Mouse (Mus musculus): ENCODE measurements at regions not wholly inside any gene's neighbourhood (a gene's known extent, or its start where the extent isn't known, plus 50 kb on each side); places are given as distances from the start of the nearest gene placed in this dataset.

GRCm38 (mm10) chr16:95904531-95905165, 86.1 kb downstream of the Psmg1 start:
- ATAC-seq (ENCODE audit: insufficient number of reproducible peaks, low FRiP score), result no peak
- Histone ChIP-seq H3K27me3 (replicated peaks) (no peaks in the 10 kb centered on the region), H3K4me2 (no peak overlapping the region), H3K36me3 (no peaks in the 10 kb centered on the region), H3K9ac (no peak overlapping the region), H3K27ac (ENCODE audit: poor library complexity, severe bottlenecking) (no peak overlapping the region), H3K4me3 (no peak overlapping the region), H3K4me1 (replicated peaks) (no peaks in the 10 kb centered on the region), H3K9me3 (replicated peaks) (no peaks in the 10 kb centered on the region)
- 85% methylated on average over 6 of the region's 6 CpGs for WGBS

- 35% methylated on average over 3 of the region's 3 CpGs for WGBS
- H3K9me3 ChIP-seq (replicated peaks), result no peaks in the 10 kb centered on the region
- H3K4me2 ChIP-seq, result no peak overlapping the region
- ATAC-seq (ENCODE audit: insufficient number of reproducible peaks, low FRiP score), result peak; percentile 51; the same call in 1 of the 2 replicates
- no peaks in the 10 kb centered on the region for H3K36me3 ChIP-seq
- H3K4me3 ChIP-seq, result no peak overlapping the region
- no peaks in the 10 kb centered on the region for H3K27me3 ChIP-seq (replicated peaks)
- 0 out of 2 replicates have a peak, but pooled peaks cover under 1% of the 10 kb centered on the region for H3K4me1 ChIP-seq (replicated peaks)
- H3K27ac ChIP-seq (ENCODE audit: poor library complexity, severe bottlenecking), result no peak overlapping the region
- no peak overlapping the region for H3K9ac ChIP-seq
Observed at GRCm38 (mm10) chr16:95903383-95903913, 87.3 kb downstream of the Psmg1 start.

- Histone ChIP-seq H3K27ac (ENCODE audit: poor library complexity, severe bottlenecking) (no peak overlapping the region), H3K4me2 (no peak overlapping the region), H3K36me3 (no peaks in the 10 kb centered on the region), H3K4me3 (no peak overlapping the region), H3K4me1 (replicated peaks) (peaks cover 8% of the 10 kb centered on the region; the same call in 1 of the 2 replicates), H3K9me3 (replicated peaks) (no peaks in the 10 kb centered on the region), H3K9ac (no peak overlapping the region), H3K27me3 (replicated peaks) (no peaks in the 10 kb centered on the region)
- WGBS, result 76% methylated on average over 1 of the region's 1 CpGs
- no peak for ATAC-seq (ENCODE audit: insufficient number of reproducible peaks, low FRiP score)
Observed at GRCm38 (mm10) chr16:95902177-95902576, 88.6 kb downstream of the Psmg1 start.

- Histone ChIP-seq H3K9ac (no peak overlapping the region), H3K36me3 (no peaks in the 10 kb centered on the region), H3K4me1 (replicated peaks) (peaks cover 8% of the 10 kb centered on the region; the same call in 1 of the 2 replicates), H3K4me2 (no peak overlapping the region), H3K27ac (ENCODE audit: poor library complexity, severe bottlenecking) (no peak overlapping the region), H3K4me3 (no peak overlapping the region), H3K27me3 (replicated peaks) (no peaks in the 10 kb centered on the region), H3K9me3 (replicated peaks) (no peaks in the 10 kb centered on the region)
- 60% methylated on average over 9 of the region's 9 CpGs for WGBS
- no peak for ATAC-seq (ENCODE audit: insufficient number of reproducible peaks, low FRiP score)
Observed at GRCm38 (mm10) chr16:95901388-95901787, 89.4 kb downstream of the Psmg1 start.

GRCm38 (mm10) chr16:95900181-95900580, 90.6 kb downstream of the Psmg1 start:
- WGBS, result 45% methylated on average over 9 of the region's 9 CpGs
- H3K27ac ChIP-seq (ENCODE audit: poor library complexity, severe bottlenecking), result no peak overlapping the region
- no peak overlapping the region for H3K4me2 ChIP-seq
- no peak overlapping the region for H3K9ac ChIP-seq
- H3K27me3 ChIP-seq (replicated peaks), result no peaks in the 10 kb centered on the region
- ATAC-seq (ENCODE audit: insufficient number of reproducible peaks, low FRiP score), result no peak
- no peaks in the 10 kb centered on the region for H3K9me3 ChIP-seq (replicated peaks)
- peaks cover 8% of the 10 kb centered on the region; the same call in 1 of the 2 replicates for H3K4me1 ChIP-seq (replicated peaks)
- H3K4me3 ChIP-seq, result no peak overlapping the region
- no peaks in the 10 kb centered on the region for H3K36me3 ChIP-seq

GRCm38 (mm10) chr16:95899672-95900071, 91.1 kb downstream of the Psmg1 start:
- no peak overlapping the region for H3K27ac ChIP-seq (ENCODE audit: poor library complexity, severe bottlenecking)
- no peak overlapping the region for H3K9ac ChIP-seq
- H3K4me3 ChIP-seq, result no peak overlapping the region
- H3K4me1 ChIP-seq (replicated peaks), result peaks cover 8% of the 10 kb centered on the region; the same call in 1 of the 2 replicates
- no peaks in the 10 kb centered on the region for H3K9me3 ChIP-seq (replicated peaks)
- WGBS, result 83% methylated on average over 3 of the region's 3 CpGs
- no peaks in the 10 kb centered on the region for H3K36me3 ChIP-seq
- ATAC-seq (ENCODE audit: insufficient number of reproducible peaks, low FRiP score), result no peak
- no peaks in the 10 kb centered on the region for H3K27me3 ChIP-seq (replicated peaks)
- no peak overlapping the region for H3K4me2 ChIP-seq

- H3K36me3 ChIP-seq, result no peaks in the 10 kb centered on the region
- H3K4me1 ChIP-seq (replicated peaks), result peaks cover 12% of the 10 kb centered on the region
- no peak overlapping the region for H3K9ac ChIP-seq
- no peaks in the 10 kb centered on the region for H3K9me3 ChIP-seq (replicated peaks)
- no peaks in the 10 kb centered on the region for H3K27me3 ChIP-seq (replicated peaks)
- H3K27ac ChIP-seq (ENCODE audit: poor library complexity, severe bottlenecking), result no peak overlapping the region
- ATAC-seq (ENCODE audit: insufficient number of reproducible peaks, low FRiP score), result no peak
- WGBS, result 71% methylated on average over 7 of the region's 7 CpGs
- no peak overlapping the region for H3K4me2 ChIP-seq
- no peak overlapping the region for H3K4me3 ChIP-seq
Observed at GRCm38 (mm10) chr16:95897843-95898242, 92.9 kb downstream of the Psmg1 start.

GRCm38 (mm10) chr16:95896126-95896525, 94.6 kb downstream of the Psmg1 start:
- no peak for ATAC-seq (ENCODE audit: insufficient number of reproducible peaks, low FRiP score)
- no peak overlapping the region for H3K4me3 ChIP-seq
- H3K9ac ChIP-seq, result no peak overlapping the region
- no peaks in the 10 kb centered on the region for H3K36me3 ChIP-seq
- 72% methylated on average over 6 of the region's 6 CpGs for WGBS
- H3K9me3 ChIP-seq (replicated peaks), result no peaks in the 10 kb centered on the region
- no peak overlapping the region for H3K27ac ChIP-seq (ENCODE audit: poor library complexity, severe bottlenecking)
- H3K4me2 ChIP-seq, result no peak overlapping the region
- H3K27me3 ChIP-seq (replicated peaks), result no peaks in the 10 kb centered on the region
- peaks cover 12% of the 10 kb centered on the region for H3K4me1 ChIP-seq (replicated peaks)

- WGBS, result 61% methylated on average over 6 of the region's 6 CpGs
- no peak overlapping the region for H3K4me3 ChIP-seq
- H3K4me2 ChIP-seq, result no peak overlapping the region
- H3K36me3 ChIP-seq, result no peaks in the 10 kb centered on the region
- H3K9ac ChIP-seq, result no peak overlapping the region
- peaks cover 12% of the 10 kb centered on the region for H3K4me1 ChIP-seq (replicated peaks)
- no peaks in the 10 kb centered on the region for H3K27me3 ChIP-seq (replicated peaks)
- no peak for ATAC-seq (ENCODE audit: insufficient number of reproducible peaks, low FRiP score)
- no peak overlapping the region for H3K27ac ChIP-seq (ENCODE audit: poor library complexity, severe bottlenecking)
- no peaks in the 10 kb centered on the region for H3K9me3 ChIP-seq (replicated peaks)
Observed at GRCm38 (mm10) chr16:95893534-95894290, 97.0 kb downstream of the Psmg1 start.

GRCm38 (mm10) chr16:95892356-95892755, 98.4 kb downstream of the Psmg1 start:
- 78% methylated on average over 3 of the region's 3 CpGs for WGBS

GRCm38 (mm10) chr16:95886131-95886530, 104.6 kb downstream of the Psmg1 start:
- Histone ChIP-seq H3K9ac (no peak overlapping the region), H3K27ac (ENCODE audit: poor library complexity, severe bottlenecking) (no peak overlapping the region), H3K27me3 (replicated peaks) (no peaks in the 10 kb centered on the region), H3K4me1 (replicated peaks) (no peaks in the 10 kb centered on the region), H3K4me3 (no peak overlapping the region), H3K9me3 (replicated peaks) (peaks cover 4% of the 10 kb centered on the region; the same call in 1 of the 2 replicates), H3K4me2 (no peak overlapping the region), H3K36me3 (no peaks in the 10 kb centered on the region)
- WGBS, result 83% methylated on average over 1 of the region's 1 CpGs
- no peak for ATAC-seq (ENCODE audit: insufficient number of reproducible peaks, low FRiP score)

More at GRCm38 (mm10) chr16:95892356-95892755, 98.4 kb downstream of the Psmg1 start:
- no peak for ATAC-seq (ENCODE audit: insufficient number of reproducible peaks, low FRiP score)
- Histone ChIP-seq H3K27me3 (replicated peaks) (no peaks in the 10 kb centered on the region), H3K9ac (no peak overlapping the region), H3K27ac (ENCODE audit: poor library complexity, severe bottlenecking) (no peak overlapping the region), H3K4me3 (no peak overlapping the region), H3K4me1 (replicated peaks) (peaks cover 4% of the 10 kb centered on the region; the same call in 1 of the 2 replicates), H3K36me3 (no peaks in the 10 kb centered on the region), H3K9me3 (replicated peaks) (no peaks in the 10 kb centered on the region), H3K4me2 (no peak overlapping the region)

All from heart, embryonic 12.5 days (tissue).